Mouse (Mus musculus) gastrocnemius, postnatal 14 days (tissue): ENCODE measurements at regions not wholly inside any gene's neighbourhood (a gene's known extent, or its start where the extent isn't known, plus 50 kb on each side); places are given as distances from the start of the nearest gene placed in this dataset.
"Not testable (repeated sequence)": the region's sequence is repeated elsewhere in the genome, so short reads cannot be mapped to it uniquely, and the experiment has no call there.

Experiments
- DNase-seq: peaks from one replicate; pipeline ENCODE4 v3.0.0; 2021; ENCODE audit warnings: mixed read lengths
- intact Hi-C: fragments of 180-260 bp; cut with DNase I; formaldehyde crosslinking; loops from one replicate; pipeline ENCODE4 v1.15.1; 2025; ENCODE audit warnings: low total_unique reads

DNA sequence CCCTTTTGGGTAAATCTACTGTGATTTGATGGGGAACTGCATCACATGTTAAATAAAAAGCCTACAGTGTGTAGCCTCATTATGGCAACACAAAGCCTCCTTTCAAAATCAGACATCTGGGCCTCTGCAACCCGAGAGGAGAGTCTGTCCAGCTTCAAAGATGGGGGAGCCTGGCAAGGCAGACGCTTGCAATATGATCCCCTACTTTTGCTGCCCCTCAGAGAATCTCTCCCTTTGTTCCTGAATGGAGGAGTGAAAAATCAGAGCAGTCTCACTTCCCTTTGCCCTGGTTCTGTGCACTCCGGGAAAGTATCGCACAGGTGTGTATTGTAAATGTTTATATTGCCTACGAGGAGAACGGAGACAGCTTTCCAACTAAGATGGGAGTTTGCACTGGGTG is 253.3 kb upstream of the Tgfbr2 start:
- DNase-seq: no peak
- intact Hi-C loops: no loop called here

DNA sequence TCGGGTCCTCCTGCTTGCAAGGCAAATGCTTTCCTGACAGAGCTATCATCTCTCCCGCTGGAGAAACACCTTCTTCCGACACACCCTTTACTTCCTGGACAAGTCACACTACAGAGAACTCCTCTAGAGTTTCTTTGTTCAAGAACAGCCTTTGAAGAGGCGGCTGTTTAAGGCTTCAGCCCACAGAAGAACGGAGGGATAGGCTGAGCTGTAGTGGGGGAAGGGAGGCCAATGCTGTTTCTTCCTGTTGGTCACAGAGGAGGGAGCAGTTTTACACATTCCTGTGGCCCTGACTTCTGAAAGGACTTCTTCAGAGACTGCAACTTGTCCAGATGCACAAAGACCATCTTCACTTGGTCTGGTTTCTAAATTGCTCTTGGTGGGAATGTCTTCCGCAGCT is 252.1 kb upstream of the Tgfbr2 start:
- intact Hi-C loops: no loop called here
- peak; percentile 29 for DNase-seq

DNA sequence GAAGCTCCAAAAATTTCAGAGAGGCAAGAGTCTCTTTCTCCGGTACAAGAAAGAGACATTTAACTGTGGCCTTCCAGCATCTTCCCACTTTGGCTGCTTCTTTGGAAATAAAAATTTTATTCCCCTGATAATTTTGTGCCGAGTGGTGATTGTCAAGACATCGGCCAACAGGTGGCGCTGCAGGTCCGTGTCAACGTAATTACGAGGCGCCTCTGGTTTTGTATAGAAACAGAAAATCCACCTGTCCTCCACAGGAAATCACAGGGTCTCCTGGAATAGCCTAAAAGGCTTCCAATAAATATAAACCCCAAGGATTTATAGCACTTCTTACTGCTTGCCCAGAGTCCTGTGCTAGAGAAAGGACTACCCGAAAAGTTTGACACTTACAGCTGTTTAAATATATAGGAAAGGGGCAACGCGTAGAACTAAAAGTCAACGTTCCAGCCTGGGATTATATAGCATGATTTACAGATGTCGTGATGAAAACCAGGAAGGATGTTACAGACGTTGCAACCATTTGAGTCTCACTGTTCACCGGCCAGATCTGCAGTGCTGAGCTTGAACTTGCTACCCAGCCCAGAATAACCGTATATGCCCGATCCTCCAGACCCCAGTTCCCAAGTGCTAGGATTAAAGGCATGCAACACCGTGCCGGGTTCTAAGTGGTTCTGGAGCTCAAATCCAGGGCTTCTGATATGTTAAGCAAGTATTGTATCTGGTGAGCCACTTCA is 251.3 kb upstream of the Tgfbr2 start:
- peak; percentile 84 for DNase-seq
- intact Hi-C loops: no loop called here

DNA sequence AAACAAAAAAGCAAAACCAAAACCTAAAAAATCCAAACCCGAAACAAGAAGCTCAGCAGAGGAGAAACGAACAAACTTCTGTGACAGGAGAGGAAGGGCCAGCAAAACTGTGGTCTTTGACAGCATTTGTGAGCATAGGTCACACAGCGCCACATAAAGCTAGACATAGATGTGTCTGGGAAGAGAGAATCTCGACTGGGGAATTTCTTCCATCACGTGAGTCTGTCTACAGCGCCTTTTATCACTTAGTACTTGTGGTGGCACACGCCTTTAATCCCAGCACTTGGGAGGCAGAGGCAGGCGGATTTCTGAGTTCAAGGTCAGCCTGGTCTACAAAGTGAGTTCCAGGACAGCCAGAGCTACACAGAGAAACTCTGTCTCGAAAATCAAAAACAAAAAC is 250.2 kb upstream of the Tgfbr2 start:
- DNase-seq, intact Hi-C loops: not testable (repeated sequence)

DNA sequence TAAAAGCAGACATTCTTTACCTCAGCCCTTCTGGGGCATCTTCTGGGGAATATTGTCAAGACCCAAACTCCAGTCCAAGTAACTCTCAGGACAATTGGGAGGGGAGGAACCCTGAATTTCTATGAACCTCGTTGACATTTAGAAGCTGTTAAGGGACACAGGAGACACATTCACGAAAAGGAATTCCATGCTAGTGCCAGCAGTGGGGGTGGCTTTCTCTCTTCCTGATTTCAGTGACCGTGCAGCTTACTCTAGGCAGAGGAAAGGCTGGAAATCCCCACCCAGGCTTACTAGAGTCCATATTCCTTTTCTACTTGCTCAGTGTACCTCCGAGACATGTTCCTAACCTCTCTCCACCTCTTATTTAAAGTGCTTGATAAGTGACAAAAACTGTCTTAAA is 239.9 kb upstream of the Tgfbr2 start:
- DNase-seq: no peak
- intact Hi-C loops: no loop called here

DNA sequence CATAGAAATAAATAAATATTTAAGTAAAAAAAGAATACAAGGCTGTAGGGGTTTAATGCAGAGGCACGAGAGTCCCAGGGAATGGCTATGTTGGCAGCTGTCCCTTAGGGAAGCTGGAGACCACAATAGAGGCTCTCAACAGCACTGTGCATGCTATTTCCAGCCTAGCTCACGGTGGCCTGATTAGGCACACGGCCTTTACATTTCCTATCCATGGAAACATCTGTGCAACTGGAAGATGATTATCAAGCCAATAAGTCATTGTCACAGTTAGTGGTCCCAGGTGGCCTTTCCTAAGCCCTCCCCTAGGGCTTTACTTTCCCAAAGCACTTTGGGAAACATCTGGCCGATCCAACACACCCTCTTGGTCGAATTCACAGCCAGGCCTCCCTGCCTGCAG is 235.9 kb upstream of the Tgfbr2 start:
- DNase-seq: no peak
- intact Hi-C loops: no loop called here

DNA sequence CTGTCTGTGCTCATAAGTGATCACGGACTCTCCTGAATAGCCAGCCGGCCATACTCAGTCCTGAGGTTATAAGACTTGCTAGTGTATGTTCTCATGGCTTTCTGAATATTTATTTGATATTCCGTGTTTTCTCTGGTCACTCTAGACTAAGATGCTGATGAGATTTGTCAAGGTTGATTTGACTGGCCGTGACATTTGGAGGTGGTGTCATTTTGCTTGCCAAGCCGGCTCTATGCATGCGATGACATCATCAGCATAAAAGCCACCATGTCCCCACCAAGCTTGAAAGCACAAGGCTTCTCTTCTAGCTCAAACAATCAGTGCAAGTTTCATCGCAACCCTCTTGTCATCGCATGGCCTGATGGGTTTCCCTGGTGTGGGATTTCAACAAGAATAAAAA is 235.3 kb upstream of the Tgfbr2 start:
- intact Hi-C loops: no loop called here
- no peak for DNase-seq

DNA sequence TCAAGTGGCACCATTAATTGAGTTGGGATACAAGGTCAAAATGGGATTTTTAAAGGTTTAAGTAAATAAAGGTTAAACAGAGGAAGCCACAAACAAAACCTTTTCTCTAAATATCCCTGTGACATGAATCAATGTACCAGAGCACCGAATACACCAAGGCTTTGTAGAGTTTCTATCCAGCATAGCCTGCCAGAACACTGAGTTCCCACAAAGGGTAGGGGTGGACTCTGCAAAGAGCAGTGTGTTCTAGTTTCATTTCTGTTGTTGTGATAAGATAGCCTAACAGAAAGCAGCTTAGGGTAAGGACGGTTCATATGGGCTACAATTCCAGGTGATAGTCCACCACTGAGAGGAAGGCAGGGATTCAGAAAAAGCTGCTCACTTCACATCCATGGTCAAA is 233.0 kb upstream of the Tgfbr2 start:
- no peak for DNase-seq
- intact Hi-C loops: no loop called here

DNA sequence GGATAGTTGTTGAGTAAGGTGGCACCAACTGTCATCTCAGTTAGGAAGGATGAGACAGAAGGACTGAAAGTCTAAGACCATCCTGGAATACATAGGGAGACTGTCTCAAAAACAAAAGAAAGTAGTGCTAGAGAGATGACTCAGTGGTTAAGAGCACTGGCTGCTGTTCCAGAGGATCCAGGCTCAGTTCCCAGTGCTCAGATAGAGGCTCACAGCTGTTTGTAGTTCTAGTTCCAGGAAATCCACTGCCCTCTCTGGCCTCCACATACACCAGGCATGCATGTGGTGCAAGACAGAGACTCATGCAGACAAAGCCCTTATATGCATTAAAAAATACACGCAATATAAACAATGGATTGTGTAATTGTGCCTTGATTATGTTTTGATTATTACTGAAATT is 229.9 kb upstream of the Tgfbr2 start:
- intact Hi-C loops: no loop called here
- no peak for DNase-seq

DNA sequence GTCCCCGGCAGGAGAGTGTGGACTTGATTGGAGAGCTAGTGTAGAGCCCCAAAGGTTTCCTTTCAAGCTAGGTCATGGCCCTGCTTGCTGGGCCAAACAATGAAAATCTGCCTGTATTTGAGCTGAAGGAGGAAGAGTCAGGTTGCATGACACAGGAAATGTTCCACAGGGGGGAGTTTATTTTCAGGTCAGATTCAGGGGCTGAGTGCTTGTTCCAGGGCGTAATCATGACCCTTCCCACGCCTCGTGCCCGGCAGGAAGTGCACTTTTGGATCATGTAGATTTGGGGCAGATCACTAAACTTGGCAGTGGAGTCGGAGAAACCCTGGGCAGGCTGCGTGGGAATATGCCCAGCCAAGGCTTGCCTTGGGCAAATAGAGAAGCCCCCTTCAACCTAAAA is 226.7 kb upstream of the Tgfbr2 start:
- intact Hi-C loops: no loop called here
- no peak for DNase-seq

DNA sequence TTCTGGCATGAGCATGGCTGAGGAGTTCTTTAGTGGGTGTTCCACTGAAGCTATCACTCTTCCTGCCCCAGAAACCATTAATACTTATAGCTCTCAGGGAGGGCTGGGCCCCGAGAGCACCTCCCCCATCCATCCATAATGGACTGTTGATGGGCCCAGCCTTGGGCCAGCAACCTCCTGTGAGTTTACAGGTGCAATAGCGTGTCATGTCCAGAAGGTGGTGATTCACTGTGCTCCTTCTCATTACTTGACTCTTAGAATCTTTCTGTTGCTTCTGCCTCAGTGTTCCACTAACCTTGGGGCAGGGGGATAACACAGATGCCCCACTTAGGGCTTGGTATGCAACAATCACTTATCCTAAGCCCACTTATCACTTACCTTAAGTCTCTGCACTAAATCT is 225.1 kb upstream of the Tgfbr2 start:
- intact Hi-C loops: no loop called here
- no peak for DNase-seq

DNA sequence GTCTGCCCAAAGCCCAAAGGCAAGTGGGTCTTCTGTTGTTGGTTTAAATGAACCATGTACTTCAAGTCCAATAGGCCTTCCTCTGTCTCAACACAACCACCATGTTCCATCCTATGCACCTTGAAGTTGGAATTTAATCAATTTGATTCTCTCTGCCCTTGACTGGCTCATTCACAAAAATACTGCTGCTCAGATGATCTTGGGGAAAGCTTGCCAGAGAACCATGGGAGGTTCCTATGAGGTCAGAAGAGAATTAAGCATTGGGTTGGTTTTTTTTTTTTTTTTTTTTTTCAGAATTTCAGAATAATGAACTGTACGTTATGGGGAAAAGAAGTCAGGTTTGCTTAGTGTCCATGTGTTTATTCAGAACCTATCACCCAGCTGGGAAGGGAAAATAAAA is 224.1 kb upstream of the Tgfbr2 start:
- no peak for DNase-seq
- intact Hi-C loops: no loop called here

DNA sequence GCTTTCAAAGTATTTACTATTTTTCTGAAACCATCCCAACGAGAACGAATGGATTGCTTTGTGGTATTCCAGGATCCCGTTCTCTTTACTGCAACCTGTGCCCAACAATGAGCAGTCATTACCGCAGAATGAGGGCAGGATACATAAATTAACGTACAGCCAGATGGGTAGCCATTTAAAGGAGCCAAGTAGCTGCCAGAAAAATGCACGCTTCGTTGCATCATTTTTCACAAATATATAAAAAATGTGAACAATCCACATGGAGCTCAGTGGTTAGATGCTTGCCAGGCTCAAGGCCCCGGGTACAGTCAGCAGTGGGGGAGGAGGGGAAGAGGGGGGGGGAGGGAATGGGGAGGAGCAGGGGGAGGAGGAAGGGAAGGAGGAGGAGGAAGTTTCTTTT is 217.1 kb upstream of the Tgfbr2 start:
- intact Hi-C loops: loop anchor here (5.0 kb wide), 1 partner anchor 325 kb away; no protein-coding TSS in a partner anchor
- no peak for DNase-seq

DNA sequence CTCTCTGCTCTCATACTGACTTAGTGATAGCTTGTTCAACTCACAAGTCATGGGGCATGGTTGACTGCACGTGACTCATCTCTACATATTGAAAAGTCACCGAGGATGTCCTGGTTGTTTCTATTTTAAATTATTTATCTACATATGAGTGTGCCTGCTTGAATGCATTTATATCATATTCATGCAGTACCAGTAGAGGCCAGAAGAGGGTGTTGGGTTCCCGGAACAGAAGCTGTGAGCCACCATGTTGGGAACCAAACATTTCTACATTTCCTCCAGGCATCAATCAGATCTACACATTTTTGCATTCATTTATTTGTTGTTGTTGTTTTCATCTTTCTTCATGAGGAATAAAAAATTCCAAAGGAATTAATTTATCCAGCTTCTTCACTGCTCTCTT is 214.6 kb upstream of the Tgfbr2 start:
- no peak for DNase-seq
- intact Hi-C loops: loop anchor here (5.0 to 10.0 kb wide), 2 partner anchors 295 to 322 kb away; no protein-coding TSS in a partner anchor

DNA sequence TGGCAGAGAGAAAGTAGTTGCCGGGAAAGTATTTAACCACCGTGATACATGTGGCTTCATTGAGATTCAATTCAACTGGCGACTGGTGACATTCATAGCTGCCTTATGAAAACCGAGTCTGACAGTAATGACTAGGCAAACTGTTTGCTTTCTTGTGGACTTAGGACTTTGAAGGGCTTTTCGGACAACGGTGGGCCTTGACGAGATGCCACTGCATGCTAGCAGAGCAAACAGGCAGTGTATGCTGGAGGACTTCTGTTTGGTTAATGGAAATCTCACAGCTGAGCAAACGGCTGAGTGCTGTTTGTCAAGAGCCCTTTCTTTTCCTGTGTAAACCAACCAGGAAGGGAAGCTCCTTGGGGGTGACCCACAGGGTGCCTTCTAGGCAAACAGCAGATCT is 213.7 kb upstream of the Tgfbr2 start:
- no peak for DNase-seq
- intact Hi-C loops: loop anchor here (10.0 kb wide), 1 partner anchor 294 kb away; no protein-coding TSS in a partner anchor

DNA sequence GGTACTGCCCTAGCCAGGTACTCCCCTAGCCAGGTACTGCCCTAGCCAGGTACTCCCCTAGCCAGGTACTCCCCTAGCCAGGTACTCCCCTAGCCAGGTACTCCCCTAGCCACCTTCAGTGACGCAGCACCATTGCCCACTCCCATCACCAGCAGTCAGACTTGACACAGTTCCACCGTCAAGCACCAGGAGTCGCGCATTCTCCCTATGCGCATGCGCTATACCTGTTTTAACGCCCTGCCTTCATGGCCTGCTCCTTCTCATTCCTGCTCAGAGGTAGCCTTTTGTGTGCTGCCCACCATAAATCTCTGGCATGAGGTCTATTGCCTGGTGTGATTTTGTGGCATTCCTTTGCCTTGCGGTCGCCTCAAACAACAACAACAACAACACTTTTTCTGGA is 212.9 kb upstream of the Tgfbr2 start:
- intact Hi-C loops: loop anchor here (10.0 kb wide), 1 partner anchor 293 kb away; no protein-coding TSS in a partner anchor
- DNase-seq: no peak

DNA sequence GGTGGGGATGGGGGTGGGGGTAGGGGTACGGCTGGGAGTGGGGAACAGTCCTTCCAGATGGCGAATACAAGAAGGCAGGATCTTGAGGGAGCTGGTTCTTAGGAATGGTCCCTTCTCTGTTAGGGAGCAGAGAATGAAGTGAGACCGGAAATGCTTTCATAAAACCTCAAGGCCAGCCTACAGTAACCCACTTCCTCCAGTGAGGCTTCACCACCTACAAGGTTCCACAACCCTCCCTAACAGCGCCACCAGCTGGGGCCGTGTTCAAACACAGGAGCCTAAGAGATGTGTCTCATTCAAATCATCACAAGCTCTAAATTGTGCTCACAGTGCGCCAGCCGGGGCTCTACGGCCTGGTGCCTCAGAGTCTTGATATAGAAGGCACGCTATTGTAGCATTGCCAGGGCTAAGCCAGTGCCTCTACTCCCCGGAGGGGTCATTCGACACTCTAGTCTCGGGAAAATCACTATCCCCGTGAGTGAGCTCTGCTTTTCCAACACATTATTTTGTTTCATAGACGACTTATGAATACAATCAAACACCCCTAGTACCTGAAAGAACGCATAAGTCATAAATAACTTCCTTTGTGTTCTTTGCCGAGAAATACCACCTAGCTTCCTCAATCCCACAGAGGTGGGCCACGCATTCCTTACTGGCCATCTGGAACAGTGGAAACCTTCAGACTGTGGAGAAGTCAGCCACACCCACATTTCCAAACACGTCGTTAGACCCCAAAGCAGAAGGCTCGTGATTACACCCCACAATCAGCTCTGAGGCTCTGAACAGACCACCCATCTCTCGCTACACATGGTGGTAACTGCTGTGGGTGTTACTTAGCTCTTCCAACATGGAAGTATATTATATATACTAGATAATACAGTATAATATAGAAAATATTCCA is 209.3 kb upstream of the Tgfbr2 start:
- DNase-seq: peak; percentile 90
- intact Hi-C loops: loop anchor here (10.0 kb wide), 1 partner anchor 290 kb away; no protein-coding TSS in a partner anchor

DNA sequence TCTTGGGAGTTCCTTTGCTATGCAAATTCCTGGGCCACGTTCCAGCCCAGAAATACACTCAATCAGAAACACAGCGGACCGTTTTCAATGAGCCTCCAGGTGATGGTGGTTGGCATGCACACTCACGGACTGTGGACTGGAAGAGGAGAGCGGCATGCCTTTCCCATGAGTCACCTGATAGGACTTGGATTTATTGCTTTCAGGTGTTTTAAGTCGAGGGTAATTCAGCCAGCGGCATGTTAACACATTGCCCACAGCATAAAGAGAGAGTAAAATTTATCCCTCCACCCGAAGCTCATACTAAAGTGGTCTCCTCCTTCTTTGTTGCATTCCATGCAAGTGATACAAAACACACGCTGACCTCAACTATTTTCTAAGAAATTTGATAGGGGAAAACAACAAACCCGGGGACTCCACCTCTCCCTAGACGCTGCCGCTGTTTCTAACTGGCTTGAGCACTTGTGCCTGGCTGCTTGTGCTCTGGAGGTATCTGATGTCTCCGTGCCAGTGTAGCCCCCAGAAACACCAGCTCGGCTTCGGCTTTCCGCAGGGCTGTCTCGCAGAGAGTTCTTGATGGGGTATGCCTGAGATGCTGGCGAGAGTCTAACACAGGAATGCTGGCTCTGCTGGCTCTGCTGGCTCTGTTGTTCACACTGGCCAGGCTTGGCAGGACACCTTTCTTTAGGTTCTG is 208.4 kb upstream of the Tgfbr2 start:
- peak; percentile 27 for DNase-seq
- intact Hi-C loops: loop anchor here (10.0 kb wide), 1 partner anchor 289 kb away; no protein-coding TSS in a partner anchor

DNA sequence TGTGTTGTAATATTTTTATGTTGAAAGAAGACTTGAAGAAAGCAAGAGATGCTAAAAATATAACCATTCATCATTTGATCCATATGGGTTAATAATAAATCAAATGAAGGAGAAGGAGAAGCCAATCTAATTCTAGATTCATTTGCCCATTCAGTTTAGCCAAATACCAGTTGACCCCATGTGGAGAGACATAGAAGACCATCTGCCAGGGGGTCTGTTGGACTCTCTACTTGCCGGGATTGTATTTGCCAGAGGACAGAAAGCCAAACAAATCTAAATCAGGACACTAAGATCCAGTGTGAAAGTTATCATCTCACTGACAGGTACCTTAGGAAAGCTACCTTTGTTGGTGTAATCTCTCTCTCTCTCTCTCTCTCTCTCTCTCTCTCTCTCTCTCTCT is 202.5 kb upstream of the Tgfbr2 start:
- intact Hi-C loops: no loop called here
- DNase-seq: no peak
